Mouse (Mus musculus): ENCODE measurements around the gene Psme2. TPM values are rescaled to one million over a fixed set of nuclear protein-coding genes. Genes with fewer than 3 reads are reported as not detected.

Psme2 gene
- polyA plus RNA-seq, 1 experiment from 2014 or later, result 222 TPM

DNA sequence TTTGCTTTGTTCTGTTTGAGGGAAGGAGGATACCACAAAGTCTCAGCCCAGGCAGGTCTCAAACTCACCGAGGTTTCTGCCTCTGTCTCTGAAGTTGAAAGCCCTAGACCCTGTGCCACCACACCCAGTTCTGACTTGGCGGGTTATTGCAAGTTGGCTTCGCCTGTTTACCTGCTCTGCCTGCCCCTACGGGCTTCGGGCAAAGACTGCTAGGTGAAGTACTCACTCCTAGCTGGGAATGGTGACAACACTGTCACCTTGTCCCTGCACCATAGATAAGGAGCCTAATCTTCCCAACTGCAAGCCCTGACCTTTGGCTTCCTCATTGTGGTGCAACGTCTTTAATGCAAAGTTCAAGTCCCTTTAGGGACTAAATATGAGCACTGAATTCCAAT is 5.3 kb downstream of the Psme2 start:
- H3K4me1 ChIP-seq (replicated peaks; ENCODE audit: control insufficient read depth, insufficient read depth, low read length), result peaks cover 4% of the 10 kb centered on the region; the same call in 1 of the 2 replicates
- no peaks in the 10 kb centered on the region for H3K9me3 ChIP-seq (ENCODE audit: control insufficient read depth, low read length)
- ATAC-seq (ENCODE audit: low FRiP score), result no peak
- peak overlapping the region; percentile 43; the same call in 1 of the 2 replicates for H3K4me3 ChIP-seq (ENCODE audit: low read depth, low read length)
- no peaks in the 10 kb centered on the region for H3K36me3 ChIP-seq (ENCODE audit: control insufficient read depth, insufficient read depth, low read length)
- no peak overlapping the region for H3K27ac ChIP-seq (ENCODE audit: low read depth, low read length)
- 66% methylated on average over 6 of the region's 6 CpGs for WGBS
- DNase-seq (ENCODE audit: low spot score), result no peak
- no peak overlapping the region for H3K4me2 ChIP-seq (replicated peaks; ENCODE audit: low read depth, low read length)
- no peak overlapping the region for H3K9ac ChIP-seq (ENCODE audit: low read depth, low read length)
- H3K27me3 ChIP-seq (ENCODE audit: control insufficient read depth, insufficient read depth, low read length), result no peaks in the 10 kb centered on the region

DNA sequence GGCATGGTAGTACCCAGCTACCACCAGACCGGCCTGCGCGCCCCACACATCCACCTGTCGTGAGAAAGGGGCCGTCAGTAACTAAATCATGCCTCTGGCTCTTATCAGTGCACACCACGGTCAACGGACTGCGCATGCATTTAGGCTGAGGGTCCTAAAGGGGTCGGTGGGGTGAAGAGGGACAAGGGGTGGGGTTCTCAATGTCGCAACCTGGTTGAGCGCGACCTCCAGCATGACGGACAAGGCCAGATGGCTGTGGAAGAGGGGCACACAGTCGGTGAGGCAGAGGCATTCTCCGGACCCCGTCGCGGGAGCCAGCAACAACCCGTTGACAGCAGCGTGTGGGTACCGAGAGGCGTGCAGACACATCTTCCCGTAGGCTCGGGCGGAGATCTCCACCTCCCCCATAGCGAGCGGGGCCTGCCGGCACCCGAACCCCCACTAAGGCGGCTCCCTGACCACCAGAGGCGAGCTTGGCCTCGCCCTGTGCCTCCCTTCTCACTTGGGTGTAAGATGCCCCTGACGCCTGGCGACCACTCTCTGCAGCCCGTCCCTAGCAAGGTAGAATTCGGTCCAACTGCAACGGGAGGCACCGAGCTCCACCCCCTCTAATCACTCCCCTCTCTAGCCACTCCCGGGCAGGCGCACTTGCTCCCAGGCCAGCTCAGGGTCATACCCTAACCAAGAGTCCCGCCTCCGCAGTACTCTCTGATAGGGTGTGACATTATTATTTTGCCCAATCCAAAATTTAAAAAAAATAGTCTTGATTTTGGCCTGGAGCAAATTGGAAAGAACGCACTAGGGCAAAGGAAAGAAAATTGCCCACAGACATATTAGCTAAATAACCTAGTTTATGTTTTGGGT is 6.0 kb downstream of the Psme2 start, which contains the start of gene Emc9:
Gene Emc9, minus strand, starts transcription at position 601 of the 864 bp plus-strand sequence.
- Histone ChIP-seq H3K4me3 (ENCODE audit: low read depth, low read length) (peak within 1 kb of the TSS; percentile 43), H3K4me1 (replicated peaks; ENCODE audit: control insufficient read depth, insufficient read depth, low read length) (no peaks in the 10 kb centered on the region; the same call in 1 of the 2 replicates), H3K27me3 (ENCODE audit: control insufficient read depth, insufficient read depth, low read length) (no peaks in the 10 kb centered on the region), H3K9me3 (ENCODE audit: control insufficient read depth, low read length) (no peaks in the 10 kb centered on the region), H3K27ac (ENCODE audit: low read depth, low read length) (0 out of 2 replicates have a peak within 1 kb of the TSS, but pooled peaks have one; percentile 10), H3K36me3 (ENCODE audit: control insufficient read depth, insufficient read depth, low read length) (peaks cover 2% of the 10 kb centered on the region; the same call in 1 of the 2 replicates), H3K9ac (ENCODE audit: low read depth, low read length) (peak within 1 kb of the TSS; percentile 70), H3K4me2 (replicated peaks; ENCODE audit: low read depth, low read length) (peak within 1 kb of the TSS; percentile 84)
- ATAC-seq (ENCODE audit: low FRiP score), result peak; percentile 78
- DNase-seq (ENCODE audit: low spot score), result peak; percentile 51
- WGBS, result 2% methylated on average over 43 of the region's 43 CpGs

DNA sequence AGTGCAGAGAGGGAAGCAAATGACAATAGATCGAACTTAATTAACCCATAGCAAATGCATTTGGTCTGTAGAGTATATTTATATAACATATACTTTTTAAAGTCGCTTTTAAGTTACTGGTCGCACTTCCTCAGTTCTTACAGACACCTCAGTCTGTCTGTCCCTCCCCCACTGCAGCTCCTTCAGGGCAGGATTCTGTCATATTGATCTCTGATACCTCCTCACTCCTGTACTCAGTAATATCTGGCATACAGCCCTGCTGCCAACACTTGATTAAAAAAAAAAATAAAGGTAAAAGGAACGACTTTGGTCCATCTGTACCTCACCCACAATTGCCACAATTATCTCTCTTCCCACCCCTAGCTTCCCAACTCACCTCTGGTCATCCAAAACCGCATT is 6.6 kb downstream of the Psme2 start:
- Histone ChIP-seq H3K27ac (ENCODE audit: low read depth, low read length) (no peak overlapping the region), H3K4me3 (ENCODE audit: low read depth, low read length) (peak overlapping the region; percentile 43), H3K4me2 (replicated peaks; ENCODE audit: low read depth, low read length) (peak overlapping the region; percentile 84), H3K4me1 (replicated peaks; ENCODE audit: control insufficient read depth, insufficient read depth, low read length) (no peaks in the 10 kb centered on the region; the same call in 1 of the 2 replicates), H3K27me3 (ENCODE audit: control insufficient read depth, insufficient read depth, low read length) (no peaks in the 10 kb centered on the region), H3K9me3 (ENCODE audit: control insufficient read depth, low read length) (no peaks in the 10 kb centered on the region), H3K9ac (ENCODE audit: low read depth, low read length) (peak overlapping the region; percentile 70), H3K36me3 (ENCODE audit: control insufficient read depth, insufficient read depth, low read length) (peaks cover 2% of the 10 kb centered on the region; the same call in 1 of the 2 replicates)
- ATAC-seq (ENCODE audit: low FRiP score), result no peak
- DNase-seq (ENCODE audit: low spot score), result no peak
- WGBS, result 40% methylated on average over 5 of the region's 5 CpGs

DNA sequence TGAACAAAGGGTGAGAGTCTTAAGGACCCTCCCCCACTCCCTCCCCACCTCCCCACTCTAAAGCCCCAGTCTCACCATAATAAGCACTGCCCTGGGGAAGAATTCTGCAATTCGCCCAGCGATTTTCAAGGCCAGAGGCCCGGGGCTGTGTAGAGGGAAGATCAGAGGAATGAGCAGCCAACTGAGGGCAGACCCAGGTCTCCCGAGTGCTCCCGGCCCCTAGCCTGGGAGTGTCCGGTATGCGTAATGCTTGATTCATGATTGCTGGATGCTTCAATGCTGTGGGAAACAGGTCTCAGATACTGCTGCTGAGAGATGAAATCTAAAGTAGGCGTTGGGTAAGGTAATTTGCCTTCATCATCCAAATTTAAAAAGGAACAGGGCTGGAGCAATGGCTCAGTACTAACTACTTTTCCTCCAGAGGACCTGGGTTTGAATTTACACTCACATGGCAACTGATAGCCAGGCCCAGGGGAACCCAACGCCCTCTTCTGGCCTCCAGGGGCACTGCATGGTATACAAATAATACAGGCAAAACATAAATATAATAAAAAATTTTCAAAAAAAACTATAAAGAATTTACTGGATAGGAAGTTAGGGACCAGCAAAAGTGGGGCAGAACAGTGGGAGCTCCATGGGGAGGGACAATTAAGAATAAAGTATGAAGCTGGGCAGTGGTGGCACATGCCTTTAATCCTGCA is 8.8 kb downstream of the Psme2 start:
- H3K4me2 ChIP-seq (replicated peaks; ENCODE audit: low read depth, low read length), result no peak overlapping the region
- DNase-seq (ENCODE audit: low spot score) (no peak), ATAC-seq (ENCODE audit: low FRiP score) (no peak)
- peaks cover 3% of the 10 kb centered on the region for H3K4me1 ChIP-seq (replicated peaks; ENCODE audit: control insufficient read depth, insufficient read depth, low read length)
- no peak overlapping the region for H3K27ac ChIP-seq (ENCODE audit: low read depth, low read length)
- no peaks in the 10 kb centered on the region for H3K27me3 ChIP-seq (ENCODE audit: control insufficient read depth, insufficient read depth, low read length)
- H3K9ac ChIP-seq (ENCODE audit: low read depth, low read length), result no peak overlapping the region
- no peaks in the 10 kb centered on the region for H3K9me3 ChIP-seq (ENCODE audit: control insufficient read depth, low read length)
- WGBS, result 79% methylated on average over 9 of the region's 9 CpGs
- H3K36me3 ChIP-seq (ENCODE audit: control insufficient read depth, insufficient read depth, low read length), result peaks cover 2% of the 10 kb centered on the region; the same call in 1 of the 2 replicates
- H3K4me3 ChIP-seq (ENCODE audit: low read depth, low read length), result no peak overlapping the region

DNA sequence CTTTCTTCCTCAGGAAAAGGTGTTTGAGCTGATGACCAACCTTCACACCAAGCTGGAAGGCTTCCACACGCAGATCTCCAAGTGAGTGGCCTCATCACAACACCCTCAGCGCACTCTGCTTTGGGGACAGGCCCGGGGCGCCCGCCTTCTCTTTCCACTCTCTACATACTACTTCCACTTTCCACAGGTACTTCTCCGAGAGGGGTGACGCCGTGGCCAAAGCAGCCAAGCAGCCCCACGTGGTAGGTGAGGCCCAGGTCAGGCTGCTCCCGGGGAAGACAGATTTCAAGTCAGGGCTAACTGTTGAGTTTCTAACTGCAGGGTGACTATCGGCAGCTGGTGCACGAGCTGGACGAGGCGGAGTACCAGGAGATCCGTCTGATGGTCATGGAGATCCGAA is 10.2 kb downstream of the Psme2 start:
- H3K27ac ChIP-seq (ENCODE audit: low read depth, low read length), result no peak overlapping the region
- H3K4me1 ChIP-seq (replicated peaks; ENCODE audit: control insufficient read depth, insufficient read depth, low read length), result peaks cover 3% of the 10 kb centered on the region
- no peak for DNase-seq (ENCODE audit: low spot score)
- H3K9ac ChIP-seq (ENCODE audit: low read depth, low read length), result no peak overlapping the region
- no peak for ATAC-seq (ENCODE audit: low FRiP score)
- WGBS, result 94% methylated on average over 16 of the region's 16 CpGs
- H3K4me3 ChIP-seq (ENCODE audit: low read depth, low read length), result no peak overlapping the region
- no peaks in the 10 kb centered on the region for H3K9me3 ChIP-seq (ENCODE audit: control insufficient read depth, low read length)
- H3K27me3 ChIP-seq (ENCODE audit: control insufficient read depth, insufficient read depth, low read length), result no peaks in the 10 kb centered on the region
- peaks cover 2% of the 10 kb centered on the region; the same call in 1 of the 2 replicates for H3K36me3 ChIP-seq (ENCODE audit: control insufficient read depth, insufficient read depth, low read length)
- no peak overlapping the region for H3K4me2 ChIP-seq (replicated peaks; ENCODE audit: low read depth, low read length)

DNA sequence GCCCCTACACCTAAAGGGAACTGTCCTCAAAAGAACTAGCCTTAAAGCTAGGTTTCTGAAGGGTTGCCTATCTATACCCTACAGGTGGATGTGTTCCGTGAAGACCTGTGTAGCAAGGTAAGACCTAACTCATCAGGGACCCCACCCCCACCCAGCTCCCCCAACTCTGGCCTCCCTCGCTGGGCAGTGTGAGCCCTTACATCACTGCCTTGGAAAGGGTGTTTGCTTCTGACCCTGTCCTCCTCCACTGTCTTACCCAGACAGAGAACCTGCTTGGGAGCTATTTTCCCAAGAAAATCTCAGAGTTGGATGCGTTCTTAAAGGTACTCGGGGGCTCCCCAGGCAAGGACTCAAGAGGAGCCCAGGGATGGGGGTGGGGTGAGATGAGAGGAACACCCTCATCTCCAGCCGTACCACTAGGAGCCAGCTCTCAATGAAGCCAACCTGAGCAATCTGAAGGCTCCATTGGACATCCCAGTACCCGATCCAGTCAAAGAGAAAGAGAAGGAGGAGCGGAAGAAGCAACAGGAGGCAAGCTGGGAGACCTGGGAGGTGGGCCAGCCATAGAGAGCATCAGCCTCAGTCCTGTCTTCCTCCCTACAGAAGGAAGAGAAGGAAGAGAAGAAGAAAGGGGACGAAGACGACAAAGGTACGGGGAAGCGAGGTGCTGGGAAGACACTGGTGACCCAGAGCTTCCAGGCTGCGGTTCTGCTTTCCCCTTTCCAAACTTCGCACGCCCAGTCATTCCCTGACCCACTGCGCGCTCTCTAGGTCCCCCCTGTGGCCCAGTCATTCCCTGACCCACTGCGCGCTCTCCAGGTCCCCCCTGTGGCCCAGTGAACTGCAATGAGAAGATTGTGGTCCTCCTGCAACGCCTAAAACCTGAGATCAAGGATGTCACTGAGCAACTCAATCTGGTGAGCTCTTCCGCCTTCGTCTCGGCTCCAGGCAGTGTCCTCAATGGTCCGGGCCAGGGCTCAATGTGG is 11.1 kb downstream of the Psme2 start:
- WGBS, result 86% methylated on average over 23 of the region's 23 CpGs
- peaks cover 2% of the 10 kb centered on the region; the same call in 1 of the 2 replicates for H3K36me3 ChIP-seq (ENCODE audit: control insufficient read depth, insufficient read depth, low read length)

GRCm38 (mm10) chr14:55578668-55579269 is 12.1 kb downstream of the Psme2 start:
- peak overlapping the region; percentile 75; the same call in 1 of the 2 replicates for H3K27ac ChIP-seq (ENCODE audit: low read depth, low read length)
- DNase-seq (ENCODE audit: low spot score) (no peak), ATAC-seq (ENCODE audit: low FRiP score) (peak; percentile 62)
- peak overlapping the region; percentile 63 for H3K4me3 ChIP-seq (ENCODE audit: low read depth, low read length)
- H3K9ac ChIP-seq (ENCODE audit: low read depth, low read length), result peak overlapping the region; percentile 83
- peak overlapping the region; percentile 85 for H3K4me2 ChIP-seq (replicated peaks; ENCODE audit: low read depth, low read length)
- H3K9me3 ChIP-seq (ENCODE audit: control insufficient read depth, low read length), result no peaks in the 10 kb centered on the region
- H3K27me3 ChIP-seq (ENCODE audit: control insufficient read depth, insufficient read depth, low read length), result no peaks in the 10 kb centered on the region
- peaks cover 2% of the 10 kb centered on the region; the same call in 1 of the 2 replicates for H3K36me3 ChIP-seq (ENCODE audit: control insufficient read depth, insufficient read depth, low read length)
- H3K4me1 ChIP-seq (replicated peaks; ENCODE audit: control insufficient read depth, insufficient read depth, low read length), result peaks cover 3% of the 10 kb centered on the region; the same call in 1 of the 2 replicates
- 41% methylated on average over 6 of the region's 6 CpGs for WGBS

More for the DNA sequence above, 11.1 kb downstream of the Psme2 start:
- ATAC-seq (ENCODE audit: low FRiP score), result no peak
- H3K27ac ChIP-seq (ENCODE audit: low read depth, low read length), result no peak overlapping the region
- H3K9ac ChIP-seq (ENCODE audit: low read depth, low read length), result no peak overlapping the region
- H3K4me3 ChIP-seq (ENCODE audit: low read depth, low read length), result no peak overlapping the region
- no peaks in the 10 kb centered on the region for H3K27me3 ChIP-seq (ENCODE audit: control insufficient read depth, insufficient read depth, low read length)
- DNase-seq (ENCODE audit: low spot score), result no peak
- no peak overlapping the region for H3K4me2 ChIP-seq (replicated peaks; ENCODE audit: low read depth, low read length)
- peaks cover 3% of the 10 kb centered on the region for H3K4me1 ChIP-seq (replicated peaks; ENCODE audit: control insufficient read depth, insufficient read depth, low read length)
- H3K9me3 ChIP-seq (ENCODE audit: control insufficient read depth, low read length), result no peaks in the 10 kb centered on the region

All from hindbrain, embryonic 11.5 days (tissue).